In the genomic region with DNA sequence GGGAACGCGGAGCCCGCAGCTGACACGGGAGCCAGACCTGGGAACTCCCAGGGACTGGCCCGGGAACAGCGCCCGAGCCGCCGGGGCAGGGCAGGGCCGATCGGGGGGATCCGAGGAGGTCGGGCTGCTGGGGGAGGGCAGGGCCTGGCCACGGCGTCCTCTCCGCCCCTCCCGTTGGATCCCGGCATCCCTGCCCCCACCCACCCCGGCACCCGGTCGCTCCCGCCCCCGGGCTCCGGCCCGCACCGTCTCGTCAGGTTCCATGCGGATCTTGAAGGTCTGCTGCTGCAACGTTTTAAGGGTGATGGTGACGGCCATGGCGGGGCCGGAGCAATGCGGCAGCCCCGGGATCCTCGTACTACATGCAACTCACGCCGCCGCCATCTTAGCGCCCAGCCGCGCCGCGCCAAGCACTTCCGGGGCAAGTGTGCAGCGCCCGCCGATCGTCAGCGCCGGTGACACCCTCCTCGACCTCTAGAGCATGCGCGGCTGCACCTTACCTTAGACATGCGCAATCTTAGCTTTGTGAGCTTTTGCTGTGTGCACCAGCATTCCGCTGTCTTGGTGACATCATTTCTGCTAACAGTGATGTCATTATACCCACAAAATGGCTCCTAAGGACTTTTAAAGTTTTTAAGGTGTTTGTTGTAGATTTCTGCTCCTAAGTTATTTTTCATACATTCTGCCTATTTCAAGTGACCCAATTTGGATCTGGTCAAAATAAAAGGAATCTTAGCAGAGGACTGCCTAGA, we compare ENCODE assay signal across 8 mouse cellular contexts. TPM values are rescaled to one million over a fixed set of nuclear protein-coding genes. Genes with fewer than 3 reads are reported as not detected.
DNase-seq lines count a peak whose midpoint lies in the region; ATAC-seq lines count a peak whose summit lies in the region.

Gene Rad23a, minus strand, starts transcription at position 418 of the 752 bp plus-strand sequence.

- peak; percentile 84 for ATAC-seq in megakaryocyte progenitor cell, adult 5-6 weeks (replicated peaks; ENCODE audit: poor library complexity)

- peak; percentile 98 for DNase-seq in adipocyte (ENCODE audit: low spot score)
- DNase-seq in embryo, embryonic 10 days (ENCODE audit: low spot score) = peak; percentile 99
- peak; percentile 86 for DNase-seq in gastrocnemius, postnatal 10 days
- DNase-seq in induced T-regulatory cell, adult 2 months (ENCODE audit: low read depth) = peak; percentile 98
- DNase-seq in left cerebral cortex, adult 9 months (ENCODE audit: low spot score in 2 of 2) = peak; percentile 84 to 92
- DNase-seq in right cerebral cortex, postnatal 14 days = peak; percentile 93
- peak; percentile 75 to 89 for DNase-seq in urinary bladder, postnatal 36 days (ENCODE audit: low spot score in 2 of 2)

RNA-seq across cellular contexts. Expression of gene Rad23a, which starts in this region (rescaled TPM):
- 100 to 1,000 TPM; 124 to 130 TPM for total RNA-seq in gastrocnemius, postnatal 10 days (2021)
- total RNA-seq in megakaryocyte progenitor cell, adult 5-6 weeks (2015) = 30.2 and 34.4 TPM in 2 replicates
- total RNA-seq in megakaryocyte progenitor cell, adult 5-6 weeks (2017) = 26.2 and 26.3 TPM in 2 replicates

Comparison
In these comparisons a context has a peak if more than half of its experiments do, and no peak if none do; other contexts are left out.
1. Peak in every context shown above with its lines: DNase-seq and ATAC-seq.